Mouse (Mus musculus) thymus, adult 2 months (tissue): ENCODE data around the gene Smarca4.

Source experiments
- CTCF ChIP-seq: fragments of 200-500 bp; IDR thresholded peaks from 2 replicates; pipeline ENCODE4 v1.5.1; 2012; ENCODE audit warnings: mild to moderate bottlenecking, control low read depth, low read length, moderate library complexity, borderline replicate concordance; ENCODE audit not compliant: control insufficient read depth, poor library complexity, insufficient read depth; ENCODE audit errors: extremely low read depth
- POLR2A ChIP-seq: fragments of 200-500 bp; IDR thresholded peaks from 2 replicates; pipeline ENCODE4 v1.6.1; 2012; ENCODE audit warnings: mild to moderate bottlenecking, low read length, control low read depth, moderate library complexity; ENCODE audit not compliant: control insufficient read depth, poor library complexity, insufficient read depth; ENCODE audit errors: extremely low read depth

DNA sequence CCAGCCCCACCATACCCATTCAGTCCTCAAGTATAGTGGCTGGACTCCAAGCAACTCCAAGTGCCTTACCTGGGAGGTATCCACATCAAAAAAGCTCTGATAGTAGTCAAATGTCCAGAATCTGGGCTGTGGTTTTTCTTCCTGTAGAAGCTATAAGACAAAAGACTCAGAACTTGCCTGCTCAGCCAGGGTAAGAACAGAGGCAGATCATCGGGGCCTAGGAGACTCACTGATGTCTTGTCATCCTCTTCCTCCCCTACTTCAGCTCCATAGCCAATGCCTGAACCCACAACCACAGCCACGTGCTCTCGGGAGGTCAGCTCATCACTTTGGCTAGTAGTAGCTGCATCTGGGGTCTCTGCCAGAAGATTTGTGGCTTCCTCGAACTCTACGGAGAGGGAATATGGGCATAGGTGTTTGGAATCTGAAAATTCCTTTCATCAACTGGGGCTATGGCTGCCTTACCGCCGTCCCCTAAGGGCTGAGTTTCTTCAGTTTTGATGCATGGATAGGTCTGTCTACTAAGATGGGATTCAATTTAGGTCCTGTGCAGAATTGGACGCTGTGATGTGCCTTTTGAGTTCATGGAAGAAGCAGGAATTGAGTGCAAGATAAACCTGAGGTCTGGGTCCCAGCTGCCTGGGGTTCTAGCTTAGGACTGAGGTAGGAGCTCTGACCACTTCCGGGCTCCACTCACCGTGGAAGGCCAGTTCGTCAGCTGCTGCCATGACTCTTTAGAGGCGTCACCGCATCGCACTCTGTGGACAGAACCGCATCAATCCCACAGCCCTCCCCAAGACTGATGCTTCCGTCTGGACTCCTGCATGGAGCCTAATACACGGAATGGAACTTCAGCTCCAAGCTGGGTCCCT lies 23.9 kb upstream of the Smarca4 start:
- no peak for TF ChIP-seq CTCF
- no peak for TF ChIP-seq POLR2A
